Mouse (Mus musculus): ENCODE data around the gene Itfg2. TPM values are rescaled to one million over a fixed set of nuclear protein-coding genes. Genes with fewer than 3 reads are reported as not detected.

The Itfg2 gene
- polyA plus RNA-seq, 2 experiments = 29.0 to 34.5 TPM

GRCm38 (mm10) chr6:128364721-128365120, 60.0 kb downstream of the Itfg2 start:
- DNase-seq (ENCODE audit: low spot score) = no peak
- H3K36me3 ChIP-seq (ENCODE audit: control insufficient read depth, insufficient read depth, low read length) = peaks cover 38% of the 10 kb centered on the region
- H3K27ac ChIP-seq (replicated peaks; ENCODE audit: low read depth, low read length) = no peak overlapping the region

GRCm38 (mm10) chr6:128363007-128363825, 61.5 kb downstream of the Itfg2 start:
- WGBS = 3% methylated on average over 42 of the region's 46 CpGs
- DNase-seq (ENCODE audit: low spot score) (peak; percentile 58), ATAC-seq (ENCODE audit: low FRiP score, low read depth) (peak; percentile 34)
- peak overlapping the region; percentile 90 for H3K9ac ChIP-seq (ENCODE audit: low read depth, low read length, severe bottlenecking)
- H3K36me3 ChIP-seq (ENCODE audit: control insufficient read depth, insufficient read depth, low read length) = peaks cover 31% of the 10 kb centered on the region
- peaks cover 12% of the 10 kb centered on the region for H3K4me1 ChIP-seq (ENCODE audit: control insufficient read depth, insufficient read depth, low read length)
- TF ChIP-seq POLR2A (IDR thresholded peaks at IDR 0.05; ENCODE audit: borderline replicate concordance, extremely low read depth, insufficient read depth, insufficient read length) = no peak
- H3K4me2 ChIP-seq (replicated peaks; ENCODE audit: low read depth, low read length, severe bottlenecking) = peak overlapping the region; percentile 93
- no peaks in the 10 kb centered on the region for H3K9me3 ChIP-seq (ENCODE audit: control insufficient read depth, low read length)
- H3K4me3 ChIP-seq (replicated peaks; ENCODE audit: low read length) = peak overlapping the region; percentile 87
- no peaks in the 10 kb centered on the region for H3K27me3 ChIP-seq (ENCODE audit: control insufficient read depth, insufficient read depth, low read length)
- peak overlapping the region; percentile 93 for H3K27ac ChIP-seq (replicated peaks; ENCODE audit: low read depth, low read length)

More at GRCm38 (mm10) chr6:128364721-128365120, 60.0 kb downstream of the Itfg2 start:
- no peaks in the 10 kb centered on the region for H3K9me3 ChIP-seq (ENCODE audit: control insufficient read depth, low read length)
- H3K4me2 ChIP-seq (replicated peaks; ENCODE audit: low read depth, low read length, severe bottlenecking) = no peak overlapping the region
- no peak overlapping the region for H3K4me3 ChIP-seq (replicated peaks; ENCODE audit: low read length)
- no peak for ATAC-seq (ENCODE audit: low FRiP score, low read depth)
- H3K27me3 ChIP-seq (ENCODE audit: control insufficient read depth, insufficient read depth, low read length) = no peaks in the 10 kb centered on the region
- WGBS = 84% methylated on average over 6 of the region's 6 CpGs
- H3K4me1 ChIP-seq (ENCODE audit: control insufficient read depth, insufficient read depth, low read length) = peaks cover 12% of the 10 kb centered on the region
- TF ChIP-seq POLR2A (IDR thresholded peaks at IDR 0.05; ENCODE audit: borderline replicate concordance, extremely low read depth, insufficient read depth, insufficient read length) = no peak
- H3K9ac ChIP-seq (ENCODE audit: low read depth, low read length, severe bottlenecking) = no peak overlapping the region

GRCm38 (mm10) chr6:128362381-128363006, 62.2 kb downstream of the Itfg2 start, which contains the start of the genes Rhno1 and Foxm1:
TSS of gene Rhno1 (minus strand) at chr6:128362911.
TSS of gene Foxm1 (plus strand) at chr6:128362967.
- peak; percentile 84 for DNase-seq (ENCODE audit: low spot score)
- H3K9me3 ChIP-seq (ENCODE audit: control insufficient read depth, low read length) = no peaks in the 10 kb centered on the region
- 1% methylated on average over 37 of the region's 76 CpGs for WGBS
- no peaks in the 10 kb centered on the region for H3K27me3 ChIP-seq (ENCODE audit: control insufficient read depth, insufficient read depth, low read length)
- H3K36me3 ChIP-seq (ENCODE audit: control insufficient read depth, insufficient read depth, low read length) = peaks cover 32% of the 10 kb centered on the region
- peak within 1 kb of the TSS; percentile 87 for H3K4me3 ChIP-seq (replicated peaks; ENCODE audit: low read length)
- peak; percentile 88 for ATAC-seq (ENCODE audit: low FRiP score, low read depth)
- peak within 1 kb of the TSS; percentile 90 for H3K9ac ChIP-seq (ENCODE audit: low read depth, low read length, severe bottlenecking)
- H3K4me2 ChIP-seq (replicated peaks; ENCODE audit: low read depth, low read length, severe bottlenecking) = peak within 1 kb of the TSS; percentile 93
- H3K27ac ChIP-seq (replicated peaks; ENCODE audit: low read depth, low read length) = peak within 1 kb of the TSS; percentile 93
- H3K4me1 ChIP-seq (ENCODE audit: control insufficient read depth, insufficient read depth, low read length) = peaks cover 12% of the 10 kb centered on the region
- 0 out of 2 replicates have a peak, but pooled peaks have one; percentile 50 for TF ChIP-seq POLR2A (IDR thresholded peaks at IDR 0.05; ENCODE audit: borderline replicate concordance, extremely low read depth, insufficient read depth, insufficient read length)

- 16% methylated on average over 8 of the region's 9 CpGs for WGBS
- ATAC-seq (ENCODE audit: low FRiP score, low read depth) = no peak
- no peak for TF ChIP-seq POLR2A (IDR thresholded peaks at IDR 0.05; ENCODE audit: borderline replicate concordance, extremely low read depth, insufficient read depth, insufficient read length)
- peak overlapping the region; percentile 93 for H3K27ac ChIP-seq (replicated peaks; ENCODE audit: low read depth, low read length)
- H3K4me2 ChIP-seq (replicated peaks; ENCODE audit: low read depth, low read length, severe bottlenecking) = peak overlapping the region; percentile 93
- peaks cover 12% of the 10 kb centered on the region for H3K4me1 ChIP-seq (ENCODE audit: control insufficient read depth, insufficient read depth, low read length)
- H3K9me3 ChIP-seq (ENCODE audit: control insufficient read depth, low read length) = no peaks in the 10 kb centered on the region
- peak overlapping the region; percentile 87 for H3K4me3 ChIP-seq (replicated peaks; ENCODE audit: low read length)
- H3K9ac ChIP-seq (ENCODE audit: low read depth, low read length, severe bottlenecking) = peak overlapping the region; percentile 90
- H3K27me3 ChIP-seq (ENCODE audit: control insufficient read depth, insufficient read depth, low read length) = no peaks in the 10 kb centered on the region
- H3K36me3 ChIP-seq (ENCODE audit: control insufficient read depth, insufficient read depth, low read length) = peaks cover 30% of the 10 kb centered on the region
- no peak for DNase-seq (ENCODE audit: low spot score)
Measured at GRCm38 (mm10) chr6:128361901-128362300, 62.8 kb downstream of the Itfg2 start.

Other genes with a start within 250 kb of the Itfg2 start
- 4.6 and 5.3 TPM in 2 replicates for gene Tead4, start 124.1 kb downstream of the Itfg2 start, polyA plus RNA-seq (2012; rRNA removed)
- gene Tead4, start 124.1 kb downstream of the Itfg2 start, polyA plus RNA-seq (2014; fragmentation: Nextera tagmentation; extraction: Ambion mirVana) = 3.7 and 5.8 TPM in 2 replicates
- 49.0 and 56.1 TPM in 2 replicates for gene Tulp3, start 69.1 kb downstream of the Itfg2 start, polyA plus RNA-seq (2012; rRNA removed)
- gene Tulp3, start 69.1 kb downstream of the Itfg2 start, polyA plus RNA-seq (2014; fragmentation: Nextera tagmentation; extraction: Ambion mirVana) = 20.3 and 24.8 TPM in 2 replicates
- 58.8 and 61.3 TPM in 2 replicates for gene Rhno1, start 62.0 kb downstream of the Itfg2 start, polyA plus RNA-seq (2012; rRNA removed)
- 127 and 138 TPM in 2 replicates for gene Rhno1, start 62.0 kb downstream of the Itfg2 start, polyA plus RNA-seq (2014; fragmentation: Nextera tagmentation; extraction: Ambion mirVana)
- gene Foxm1, start 62.0 kb downstream of the Itfg2 start, polyA plus RNA-seq (2012; rRNA removed) = 81.2 and 93.9 TPM in 2 replicates
- 30.9 and 33.1 TPM in 2 replicates for gene Foxm1, start 62.0 kb downstream of the Itfg2 start, polyA plus RNA-seq (2014; fragmentation: Nextera tagmentation; extraction: Ambion mirVana)
- 0.77 and 1.1 TPM in 2 replicates for gene Tex52, start 49.5 kb downstream of the Itfg2 start, polyA plus RNA-seq (2012; rRNA removed)
- gene Tex52, start 49.5 kb downstream of the Itfg2 start, polyA plus RNA-seq (2014; fragmentation: Nextera tagmentation; extraction: Ambion mirVana) = 0.26 and 0.37 TPM in 2 replicates
- gene Gm44596, start 49.4 kb downstream of the Itfg2 start, polyA plus RNA-seq (2012; rRNA removed) = not detected in 2 replicates
- not detected in 2 replicates for gene Gm44596, start 49.4 kb downstream of the Itfg2 start, polyA plus RNA-seq (2014; fragmentation: Nextera tagmentation; extraction: Ambion mirVana)
- 5.7 and 6.2 TPM in 2 replicates for gene Nrip2, start 25.6 kb downstream of the Itfg2 start, polyA plus RNA-seq (2012; rRNA removed)
- 7.0 and 8.3 TPM in 2 replicates for gene Nrip2, start 25.6 kb downstream of the Itfg2 start, polyA plus RNA-seq (2014; fragmentation: Nextera tagmentation; extraction: Ambion mirVana)
- 187 and 227 TPM in 2 replicates for gene Fkbp4, start 13.7 kb upstream of the Itfg2 start, polyA plus RNA-seq (2012; rRNA removed)
- gene Fkbp4, start 13.7 kb upstream of the Itfg2 start, polyA plus RNA-seq (2014; fragmentation: Nextera tagmentation; extraction: Ambion mirVana) = 297 and 306 TPM in 2 replicates
- 0.06 and 0.47 TPM in 2 replicates for gene Pzp, start 101.8 kb upstream of the Itfg2 start, polyA plus RNA-seq (2012; rRNA removed)
- gene Pzp, start 101.8 kb upstream of the Itfg2 start, polyA plus RNA-seq (2014; fragmentation: Nextera tagmentation; extraction: Ambion mirVana) = not detected in 2 replicates
- gene A2ml1, start 156.7 kb upstream of the Itfg2 start, polyA plus RNA-seq (2012; rRNA removed) = 0.10 TPM in 1 of 2 replicates, not detected in the other
- gene A2ml1, start 156.7 kb upstream of the Itfg2 start, polyA plus RNA-seq (2014; fragmentation: Nextera tagmentation; extraction: Ambion mirVana) = not detected in 2 replicates
- not detected in 2 replicates for gene Klrb1a, start 198.6 kb upstream of the Itfg2 start, polyA plus RNA-seq (2012; rRNA removed)
- gene Klrb1a, start 198.6 kb upstream of the Itfg2 start, polyA plus RNA-seq (2014; fragmentation: Nextera tagmentation; extraction: Ambion mirVana) = not detected in 2 replicates
- not detected in 2 replicates for gene Clec2h, start 237.5 kb upstream of the Itfg2 start, polyA plus RNA-seq (2012; rRNA removed)
- gene Clec2h, start 237.5 kb upstream of the Itfg2 start, polyA plus RNA-seq (2014; fragmentation: Nextera tagmentation; extraction: Ambion mirVana) = not detected in 2 replicates